Comparison of ENCODE assay signal across 8 mouse cellular contexts in the genomic region with DNA sequence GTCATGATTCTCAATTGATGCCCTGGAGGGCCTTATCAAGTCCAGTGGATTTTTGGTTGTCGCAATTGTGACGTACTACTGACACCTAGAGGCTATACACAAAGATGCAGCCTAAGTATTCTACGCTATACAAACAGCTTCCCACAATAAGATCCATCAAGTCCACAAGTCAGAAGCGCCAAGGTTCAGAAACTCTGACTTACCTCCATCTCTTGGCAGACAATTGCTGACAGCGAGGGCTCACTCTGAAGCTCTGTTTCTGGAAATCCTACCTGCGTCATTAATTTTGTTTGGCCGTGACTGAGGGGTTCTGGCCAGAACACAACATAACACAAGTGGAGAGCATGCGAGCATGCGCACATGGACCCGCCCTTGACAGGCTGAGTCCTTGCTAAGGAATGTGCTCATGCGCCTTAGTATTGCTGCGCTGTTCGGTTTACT. TPM values are rescaled to one million over a fixed set of nuclear protein-coding genes. Genes with fewer than 3 reads are reported as not detected.
DNase-seq lines count a peak whose midpoint lies in the region; ATAC-seq and TF ChIP-seq lines count a peak whose summit lies in the region.

No protein-coding gene starts in this region.

- no peak overlapping the region for H3K4me3 ChIP-seq in C2C12 (ENCODE audit: insufficient read depth, poor library complexity, severe bottlenecking)
- peak overlapping the region; percentile 37 for H3K4me3 ChIP-seq in embryonic facial prominence, embryonic 14.5 days (ENCODE audit: low read depth, low read length)
- peak overlapping the region; percentile 32 for H3K4me3 ChIP-seq in limb, embryonic 13.5 days
- H3K4me3 ChIP-seq in midbrain, embryonic 15.5 days: peak overlapping the region; percentile 41
- peak overlapping the region; percentile 36 for H3K4me3 ChIP-seq in stomach, embryonic 15.5 days (replicated peaks)

- H3K9me3 ChIP-seq in embryonic facial prominence, embryonic 14.5 days (ENCODE audit: control insufficient read depth, low read length): no peaks in the 10 kb centered on the region
- no peaks in the 10 kb centered on the region for H3K9me3 ChIP-seq in limb, embryonic 13.5 days
- no peaks in the 10 kb centered on the region for H3K9me3 ChIP-seq in midbrain, embryonic 15.5 days
- no peaks in the 10 kb centered on the region for H3K9me3 ChIP-seq in stomach, embryonic 15.5 days

- peak overlapping the region; percentile 57 for H3K4me2 ChIP-seq in embryonic facial prominence, embryonic 14.5 days (ENCODE audit: low read depth, low read length)
- H3K4me2 ChIP-seq in limb, embryonic 13.5 days (replicated peaks): peak overlapping the region; percentile 53
- peak overlapping the region; percentile 49 for H3K4me2 ChIP-seq in midbrain, embryonic 15.5 days
- H3K4me2 ChIP-seq in stomach, embryonic 15.5 days: peak overlapping the region; percentile 56

- ATAC-seq in embryonic facial prominence, embryonic 14.5 days (ENCODE audit: low read depth): peak; percentile 95
- peak; percentile 92 for ATAC-seq in limb, embryonic 13.5 days (ENCODE audit: low FRiP score, low read depth)
- peak; percentile 97 for ATAC-seq in midbrain, embryonic 15.5 days (replicated peaks)
- peak; percentile 86; the same call in 1 of the 2 replicates for ATAC-seq in stomach, embryonic 15.5 days (ENCODE audit: insufficient read depth, low FRiP score, low read depth)

- H3K27ac ChIP-seq in embryonic facial prominence, embryonic 14.5 days (replicated peaks; ENCODE audit: low read depth, low read length): no peak overlapping the region
- no peak overlapping the region for H3K27ac ChIP-seq in limb, embryonic 13.5 days
- H3K27ac ChIP-seq in midbrain, embryonic 15.5 days: peak overlapping the region; percentile 39; the same call in 1 of the 2 replicates
- H3K27ac ChIP-seq in stomach, embryonic 15.5 days: no peak overlapping the region

- H3K4me1 ChIP-seq in embryonic facial prominence, embryonic 14.5 days (ENCODE audit: control insufficient read depth, insufficient read depth, low read length): no peaks in the 10 kb centered on the region
- no peaks in the 10 kb centered on the region for H3K4me1 ChIP-seq in limb, embryonic 13.5 days
- no peaks in the 10 kb centered on the region for H3K4me1 ChIP-seq in midbrain, embryonic 15.5 days
- H3K4me1 ChIP-seq in stomach, embryonic 15.5 days: no peaks in the 10 kb centered on the region

- H3K27me3 ChIP-seq in C2C12 (ENCODE audit: control insufficient read depth, insufficient read depth, insufficient read length): no peaks in the 10 kb centered on the region
- no peaks in the 10 kb centered on the region for H3K27me3 ChIP-seq in embryonic facial prominence, embryonic 14.5 days (replicated peaks; ENCODE audit: control insufficient read depth, insufficient read depth, low read length)
- H3K27me3 ChIP-seq in limb, embryonic 13.5 days: no peaks in the 10 kb centered on the region
- no peaks in the 10 kb centered on the region for H3K27me3 ChIP-seq in midbrain, embryonic 15.5 days (replicated peaks)
- no peaks in the 10 kb centered on the region for H3K27me3 ChIP-seq in stomach, embryonic 15.5 days (replicated peaks)

- no peaks in the 10 kb centered on the region for H3K79me2 ChIP-seq in C2C12 (ENCODE audit: control insufficient read depth, insufficient read depth)

- H3K36me3 ChIP-seq in C2C12 (ENCODE audit: control insufficient read depth, insufficient read depth): no peaks in the 10 kb centered on the region
- H3K36me3 ChIP-seq in embryonic facial prominence, embryonic 14.5 days (ENCODE audit: control insufficient read depth, insufficient read depth, low read length): no peaks in the 10 kb centered on the region
- H3K36me3 ChIP-seq in limb, embryonic 13.5 days: no peaks in the 10 kb centered on the region
- no peaks in the 10 kb centered on the region for H3K36me3 ChIP-seq in midbrain, embryonic 15.5 days (replicated peaks)
- H3K36me3 ChIP-seq in stomach, embryonic 15.5 days: no peaks in the 10 kb centered on the region

- H3K79me3 ChIP-seq in C2C12 (ENCODE audit: low read depth): no peaks in the 10 kb centered on the region

- 9% methylated on average over 13 of the region's 13 CpGs for WGBS in embryonic facial prominence, embryonic 14.5 days
- 15% methylated on average over 13 of the region's 13 CpGs for WGBS in limb, embryonic 13.5 days
- 19% methylated on average over 13 of the region's 13 CpGs for WGBS in midbrain, embryonic 15.5 days
- WGBS in stomach, embryonic 15.5 days: 12% methylated on average over 13 of the region's 13 CpGs

- H3ac ChIP-seq in C2C12 (ENCODE audit: control insufficient read depth, insufficient read length, low read depth): no peak overlapping the region

- DNase-seq in adrenal gland, postnatal 36 days: peak; percentile 75 to 82
- peak; percentile 91 for DNase-seq in embryonic facial prominence, embryonic 14.5 days (ENCODE audit: low spot score)
- DNase-seq in heart, adult 18-20 months: peak; percentile 76 to 79
- DNase-seq in kidney, adult 18-20 months: peak; percentile 74

- peak; percentile 32 for TF ChIP-seq CTCF in C2C12 (IDR thresholded peaks at IDR 0.05; ENCODE audit: control insufficient read depth, insufficient read depth, insufficient read length)

- peak overlapping the region; percentile 42; the same call in 1 of the 2 replicates for H3K9ac ChIP-seq in embryonic facial prominence, embryonic 14.5 days (ENCODE audit: low read depth, low read length)
- H3K9ac ChIP-seq in limb, embryonic 13.5 days: no peak overlapping the region
- peak overlapping the region; percentile 31; the same call in 1 of the 2 replicates for H3K9ac ChIP-seq in midbrain, embryonic 15.5 days
- H3K9ac ChIP-seq in stomach, embryonic 15.5 days: no peak overlapping the region

TF ChIP-seq in C2C12, 6 proteins besides CTCF, POLR2A, EP300 and RAD21:
- no peak for TF ChIP-seq MYOD1 (IDR thresholded peaks at IDR 0.05; ENCODE audit: control insufficient read depth, insufficient read length, low read depth)
- no peak for TF ChIP-seq CEBPB (IDR thresholded peaks at IDR 0.05; ENCODE audit: low read depth)
- TF ChIP-seq FOSL1 (IDR thresholded peaks at IDR 0.05; ENCODE audit: insufficient read depth, low read length, poor library complexity, severe bottlenecking): no peak
- no peak for TF ChIP-seq USF1 (IDR thresholded peaks at IDR 0.05; ENCODE audit: low read depth)
- TF ChIP-seq MAX (IDR thresholded peaks at IDR 0.05): no peak
- no peak for TF ChIP-seq MYOG (IDR thresholded peaks at IDR 0.05; ENCODE audit: control insufficient read depth, extremely low read depth, insufficient read length)

RNA-seq across cellular contexts. Expression of gene Ifit1, which starts 21.4 kb away (rescaled TPM):
- polyA plus RNA-seq in C2C12 (2012; fragmentation: generic; extraction: Trizol): 0.01 TPM
- total RNA-seq in adrenal gland, postnatal 36 days (2021): 1 to 10 TPM; 4.6 to 6.2 TPM
- polyA plus RNA-seq in embryonic facial prominence, embryonic 14.5 days (2014; fragmentation: Nextera tagmentation; extraction: Ambion mirVana): 0.77 and 1.0 TPM in 2 replicates
- 1 to 10 TPM; 1.8 to 2.0 TPM for total RNA-seq in heart, adult 18-20 months (2021)
- 0.60 and 0.88 TPM in 2 replicates for polyA plus RNA-seq in limb, embryonic 13.5 days (2015; fragmentation: Nextera tagmentation; extraction: Ambion mirVana)
- polyA plus RNA-seq in midbrain, embryonic 15.5 days (2015; fragmentation: Nextera tagmentation; extraction: Ambion mirVana): 0.46 and 0.78 TPM in 2 replicates
- polyA plus RNA-seq in stomach, embryonic 15.5 days (2015; fragmentation: Nextera tagmentation; extraction: Ambion mirVana): 1.2 and 2.9 TPM in 2 replicates

RNA-seq across cellular contexts. Expression of gene Ifit1bl2, which starts 21.5 kb away (rescaled TPM):
- polyA plus RNA-seq in C2C12 (2012; fragmentation: generic; extraction: Trizol): not detected
- total RNA-seq in adrenal gland, postnatal 36 days (2021): under 1 TPM; 0.26 to 0.43 TPM
- polyA plus RNA-seq in embryonic facial prominence, embryonic 14.5 days (2014; fragmentation: Nextera tagmentation; extraction: Ambion mirVana): 0.18 and 0.40 TPM in 2 replicates
- total RNA-seq in heart, adult 18-20 months (2021): 1 to 10 TPM; 1.1 to 2.1 TPM
- 0.23 and 0.36 TPM in 2 replicates for polyA plus RNA-seq in limb, embryonic 13.5 days (2015; fragmentation: Nextera tagmentation; extraction: Ambion mirVana)
- 0.23 and 0.49 TPM in 2 replicates for polyA plus RNA-seq in midbrain, embryonic 15.5 days (2015; fragmentation: Nextera tagmentation; extraction: Ambion mirVana)
- 0.80 and 0.86 TPM in 2 replicates for polyA plus RNA-seq in stomach, embryonic 15.5 days (2015; fragmentation: Nextera tagmentation; extraction: Ambion mirVana)

RNA-seq across cellular contexts. Expression of gene Ifit3b, which starts 54.3 kb away (rescaled TPM):
- not detected for polyA plus RNA-seq in C2C12 (2012; fragmentation: generic; extraction: Trizol)
- 1 to 10 TPM; 3.5 to 3.7 TPM for total RNA-seq in adrenal gland, postnatal 36 days (2021)
- polyA plus RNA-seq in embryonic facial prominence, embryonic 14.5 days (2014; fragmentation: Nextera tagmentation; extraction: Ambion mirVana): not detected in 2 replicates
- 1 to 10 TPM in 1 of 2 experiments, under 1 TPM in 1; 0.90 to 1.5 TPM for total RNA-seq in heart, adult 18-20 months (2021)
- polyA plus RNA-seq in limb, embryonic 13.5 days (2015; fragmentation: Nextera tagmentation; extraction: Ambion mirVana): 0.70 and 0.78 TPM in 2 replicates
- 0.26 and 0.37 TPM in 2 replicates for polyA plus RNA-seq in midbrain, embryonic 15.5 days (2015; fragmentation: Nextera tagmentation; extraction: Ambion mirVana)
- 0.13 and 0.17 TPM in 2 replicates for polyA plus RNA-seq in stomach, embryonic 15.5 days (2015; fragmentation: Nextera tagmentation; extraction: Ambion mirVana)

Comparison
In these comparisons a context has a peak if more than half of its experiments do, and no peak if none do; other contexts are left out.
1. H3K9ac ChIP-seq: peak in embryonic facial prominence, embryonic 14.5 days (single experiment) and midbrain, embryonic 15.5 days (single experiment); none in limb, embryonic 13.5 days (single experiment) and stomach, embryonic 15.5 days (single experiment).
2. Peak in every context shown above with its lines, with median percentiles within 50 percentile points of each other: DNase-seq, ATAC-seq and H3K4me2 ChIP-seq.